Mouse (Mus musculus): Measurements from ENCODE around the gene Trappc2l. TPM values are rescaled to one million over a fixed set of nuclear protein-coding genes. Genes with fewer than 3 reads are reported as not detected.
A peak's percentile ranks its signal among the peaks of the same experiment; 100 is the strongest.

Trappc2l gene
- total RNA-seq, 2 experiments from 2014 or later = 39.9 to 46.1 TPM

DNA sequence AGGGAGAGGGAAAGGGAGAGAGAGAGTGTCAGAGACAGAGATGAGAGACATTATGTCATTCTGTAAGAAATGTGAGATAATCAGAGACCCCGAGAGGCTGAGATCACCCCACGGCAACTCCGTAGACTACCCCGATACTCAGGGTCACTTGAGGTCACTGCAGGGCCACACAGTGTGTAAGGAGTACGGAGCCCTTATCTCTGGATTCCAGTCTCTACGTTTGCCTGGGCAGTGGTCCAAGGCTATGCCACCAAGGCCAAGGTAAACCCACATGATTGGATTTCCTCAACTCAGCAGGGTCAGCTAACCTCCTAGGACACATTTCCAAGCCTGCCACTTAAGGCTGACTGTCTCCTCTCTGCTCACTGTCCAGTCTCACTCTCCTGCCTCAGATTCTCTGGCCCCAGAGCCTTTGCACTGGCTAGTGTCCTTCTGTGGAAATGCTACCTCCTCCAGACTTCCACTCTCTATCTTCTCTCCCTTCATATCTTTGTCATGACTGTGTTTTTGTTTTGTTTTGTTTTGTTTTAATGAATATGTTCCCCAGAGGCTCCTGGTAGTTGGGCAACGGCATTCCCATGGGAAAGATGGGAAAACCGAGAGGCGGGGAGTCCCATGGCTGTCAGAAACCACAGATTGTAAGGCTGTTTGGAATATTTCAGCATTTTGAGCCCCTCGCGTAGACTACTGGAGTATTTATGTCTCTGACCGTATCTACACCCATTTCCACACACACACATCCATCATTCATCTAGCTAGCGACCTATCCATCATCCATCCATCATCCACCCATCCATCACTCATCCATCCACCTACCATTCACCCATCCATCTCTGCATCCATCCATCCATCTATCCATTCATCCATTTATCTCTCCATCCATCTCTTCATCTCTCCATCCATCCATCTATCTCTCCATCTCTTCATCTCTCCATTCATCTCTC, 44.9 kb downstream of the Trappc2l start:
- DNase-seq (ENCODE audit: low spot score) = no peak

DNA sequence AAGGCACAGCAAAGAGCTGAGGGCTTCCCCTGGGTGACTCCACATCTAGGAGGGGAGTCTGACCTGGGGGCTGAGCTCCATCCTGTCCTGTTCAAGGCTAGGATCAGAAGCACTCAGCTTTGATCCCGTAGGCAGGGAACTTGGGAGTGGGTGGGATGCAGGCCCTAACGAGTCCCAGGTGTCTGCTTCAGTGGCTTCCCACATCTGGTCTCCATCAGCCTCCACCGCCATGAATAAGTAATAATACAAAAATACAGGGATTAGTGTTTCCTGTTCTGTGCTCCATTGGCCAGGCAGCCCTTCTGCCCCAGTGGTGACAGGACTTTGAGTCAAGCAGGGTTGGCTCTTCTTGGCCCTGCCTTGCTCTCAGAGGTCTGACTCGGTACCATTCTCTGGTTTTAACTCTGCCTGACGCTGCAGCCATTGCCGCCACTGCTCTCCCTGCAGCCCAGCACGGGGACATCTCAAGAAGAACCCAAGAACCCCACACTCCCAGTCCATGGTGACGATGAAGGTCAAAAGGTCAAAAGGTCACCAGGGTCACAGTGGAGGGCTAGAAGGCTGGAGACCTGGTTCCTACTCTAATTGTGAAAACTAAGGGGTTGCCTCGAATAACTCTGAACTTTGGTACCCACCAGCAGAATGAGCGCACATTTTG, 46.8 kb downstream of the Trappc2l start:
- DNase-seq (ENCODE audit: low spot score) = no peak

DNA sequence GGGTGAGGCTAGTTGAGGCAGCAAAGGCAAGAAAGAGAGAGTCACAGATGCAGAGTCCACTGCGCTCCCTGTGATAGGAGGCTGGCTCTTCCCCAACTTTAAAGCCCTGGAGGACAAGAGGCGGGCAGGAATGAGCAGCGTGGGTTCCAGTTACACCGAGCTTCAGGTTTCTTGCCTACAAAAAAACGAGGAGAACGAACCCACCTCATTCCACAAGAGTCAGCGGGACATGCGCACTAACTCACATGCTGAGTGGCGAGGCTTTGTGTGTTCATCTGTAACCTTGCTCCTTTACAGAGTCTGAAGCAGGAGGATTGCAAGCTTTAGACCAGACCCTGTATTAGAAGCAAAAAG, 47.3 kb downstream of the Trappc2l start:
- no peak for DNase-seq (ENCODE audit: low spot score)

DNA sequence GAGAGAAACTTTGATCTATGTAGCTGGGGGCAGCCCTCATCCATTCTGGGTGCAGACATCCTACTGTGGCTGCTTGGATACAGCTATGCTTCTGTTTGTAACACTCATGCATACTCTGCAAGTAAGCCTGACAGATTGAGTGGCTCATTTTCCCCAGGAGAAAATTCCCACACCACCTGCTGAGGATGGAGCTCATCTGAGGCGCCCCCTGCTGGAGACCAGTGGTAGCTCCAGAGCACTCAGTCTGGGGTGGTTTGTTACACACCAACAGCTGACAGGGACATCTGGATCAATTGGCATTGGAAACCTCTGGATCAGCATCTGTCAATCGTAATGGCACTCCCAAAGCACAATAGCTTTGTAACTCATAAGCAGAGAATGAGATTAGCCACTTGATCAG, 48.6 kb downstream of the Trappc2l start:
- DNase-seq (ENCODE audit: low spot score) = no peak

DNA sequence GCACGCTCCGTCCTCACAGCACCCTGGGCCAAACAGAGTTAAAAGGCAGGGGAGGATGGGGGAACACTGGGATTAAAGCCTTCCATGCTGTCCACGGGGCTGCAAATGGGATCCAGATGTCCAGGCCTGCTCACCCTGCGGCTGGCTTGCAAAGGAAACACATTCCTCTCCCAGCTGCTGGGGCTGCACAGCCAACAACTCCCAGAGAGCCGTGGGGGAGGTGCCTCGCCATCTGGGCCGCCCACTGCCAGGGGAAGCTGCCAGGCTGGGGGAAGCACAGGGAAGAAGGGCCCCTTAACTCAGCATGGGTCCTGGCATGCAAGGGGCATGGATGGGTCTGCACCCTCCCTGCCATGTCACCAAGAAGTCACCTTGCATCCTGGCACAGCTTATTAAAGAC, 49.7 kb downstream of the Trappc2l start:
- DNase-seq (ENCODE audit: low spot score) = peak; percentile 75

DNA sequence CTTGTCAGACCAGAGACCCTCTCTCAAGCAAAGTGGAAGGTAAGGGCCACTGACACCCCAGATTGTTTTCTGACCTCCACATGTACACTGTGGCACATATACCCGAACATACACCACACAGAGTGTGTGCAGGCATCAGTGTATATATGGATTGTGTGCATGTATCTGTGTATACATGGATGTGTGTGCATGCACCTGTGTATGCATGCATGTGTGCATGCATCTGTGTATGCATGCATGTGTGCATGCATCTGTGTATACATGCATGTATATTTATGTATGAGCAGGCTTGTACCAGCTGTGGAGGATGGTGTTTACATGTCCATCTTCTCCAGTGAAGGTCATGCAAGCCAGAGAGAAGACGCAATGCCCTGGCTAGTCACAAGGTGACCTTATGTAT, 50.5 kb downstream of the Trappc2l start:
- DNase-seq (ENCODE audit: low spot score) = no peak

DNA sequence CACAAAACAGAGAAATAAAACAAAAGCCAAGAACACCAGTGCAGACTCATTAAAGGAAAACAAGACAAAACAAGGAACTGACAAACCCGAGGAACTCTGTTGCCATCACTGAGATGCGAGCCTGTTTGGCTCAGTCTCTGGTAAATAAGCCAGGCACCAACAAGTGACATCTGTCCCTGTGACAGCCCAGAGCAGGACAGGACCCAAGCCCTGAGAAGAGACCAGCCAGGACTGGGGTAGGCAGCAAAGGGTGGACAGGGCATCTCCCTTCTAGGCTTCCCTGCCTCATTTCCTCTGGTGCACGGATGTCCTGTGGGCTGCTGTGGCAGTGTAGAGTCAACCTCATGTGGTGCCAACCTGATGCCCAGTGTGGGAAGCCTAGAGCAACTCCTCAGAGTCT, 51.7 kb downstream of the Trappc2l start:
- DNase-seq (ENCODE audit: low spot score) = no peak

GRCm38 (mm10) chr8:122663670-122664069, 52.2 kb downstream of the Trappc2l start:
- no peak for DNase-seq (ENCODE audit: low spot score)

DNA sequence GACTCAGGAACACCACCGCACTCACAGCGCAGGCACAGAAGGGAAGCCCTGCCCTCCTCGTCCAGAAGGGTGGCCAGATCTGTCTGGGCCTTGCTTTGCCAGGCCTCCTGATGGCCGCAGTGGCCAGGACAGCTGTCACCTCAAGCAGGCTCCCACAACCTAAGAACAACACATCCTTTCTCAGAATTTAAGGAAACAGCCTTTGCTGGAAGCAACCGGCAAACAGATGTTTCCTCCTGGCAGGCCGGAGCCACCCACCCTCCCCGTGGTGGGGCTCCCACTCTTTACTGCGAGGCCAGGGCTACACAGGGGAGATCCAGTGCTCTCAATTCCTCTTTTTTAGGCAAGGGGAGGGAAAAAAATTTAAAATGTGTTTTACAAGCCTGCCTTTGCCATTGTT, 53.8 kb downstream of the Trappc2l start:
- peak; percentile 61 for DNase-seq (ENCODE audit: low spot score)

DNA sequence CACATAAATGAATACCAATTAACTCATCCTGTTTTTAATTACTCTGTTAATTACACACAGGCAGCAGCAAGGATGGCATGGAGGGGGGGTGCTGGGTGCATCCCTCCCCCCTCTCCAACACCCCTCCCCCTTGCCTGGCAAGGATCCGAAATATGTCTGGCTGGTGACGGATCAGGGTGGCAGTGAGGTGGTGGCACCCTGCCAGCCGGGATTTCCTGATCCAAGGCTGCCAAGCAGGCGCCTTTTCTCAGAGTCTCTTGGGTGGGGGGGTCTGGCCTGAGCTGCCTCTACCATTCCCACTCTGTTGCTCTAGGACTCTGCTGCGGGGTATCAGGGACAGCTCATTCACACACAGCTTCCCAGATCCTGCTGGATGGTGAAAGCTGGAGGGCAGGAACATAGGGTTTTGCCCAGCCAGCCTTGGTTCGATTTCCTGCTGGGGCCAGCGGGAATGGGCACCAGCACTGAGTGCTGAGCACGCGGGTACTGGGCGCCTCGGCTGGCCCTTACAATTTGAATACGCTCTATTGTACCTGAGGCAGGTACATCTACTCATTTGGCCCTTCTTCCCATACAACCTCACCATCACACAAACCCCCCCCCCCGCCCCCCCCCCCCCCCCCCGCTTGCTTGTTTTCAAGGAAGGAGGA, 54.4 kb downstream of the Trappc2l start:
- DNase-seq (ENCODE audit: low spot score) = no peak

Small RNAs within 50 kb of the gene (microRNA-seq; reads per million reads assigned to microRNA genes)
- not detected for gene Mir6396

Other genes starting within 250 kb of the Trappc2l start
- 10 to 100 TPM; 26.5 to 27.9 TPM for gene Zc3h18, start 235.0 kb upstream of the Trappc2l start, total RNA-seq (2021)
- not detected for gene Il17c, start 189.6 kb upstream of the Trappc2l start, total RNA-seq (2021)
- gene Cyba, start 178.7 kb upstream of the Trappc2l start, total RNA-seq (2021) = 1 to 10 TPM; 4.5 to 8.6 TPM
- 1 to 10 TPM; 3.9 to 5.6 TPM for gene Mvd, start 168.2 kb upstream of the Trappc2l start, total RNA-seq (2021)
- gene Snai3, start 150.9 kb upstream of the Trappc2l start, total RNA-seq (2021) = 10 to 100 TPM in 1 of 2 experiments, 1 to 10 TPM in 1; 5.7 to 14.7 TPM
- gene Rnf166, start 135.6 kb upstream of the Trappc2l start, total RNA-seq (2021) = 10 to 100 TPM; 35.0 to 37.7 TPM
- gene Ctu2, start 135.5 kb upstream of the Trappc2l start, total RNA-seq (2021) = 1 to 10 TPM; 6.3 to 7.6 TPM
- 10 to 100 TPM; 11.5 to 13.2 TPM for gene Piezo1, start 60.3 kb upstream of the Trappc2l start, total RNA-seq (2021)
- gene Cdt1, start 43.6 kb upstream of the Trappc2l start, total RNA-seq (2021) = under 1 TPM; 0.30 to 0.66 TPM
- 10 to 100 TPM; 39.6 to 40.1 TPM for gene Aprt, start 34.7 kb upstream of the Trappc2l start, total RNA-seq (2021)
- 1 to 10 TPM; 1.0 to 1.1 TPM for gene Galns, start 177 bp upstream of the Trappc2l start, total RNA-seq (2021)
- gene Pabpn1l, start 11.1 kb downstream of the Trappc2l start, total RNA-seq (2021) = not detected
- 10 to 100 TPM; 16.1 to 25.9 TPM for gene Cbfa2t3, start 87.5 kb downstream of the Trappc2l start, total RNA-seq (2021)
- 10 to 100 TPM; 12.4 to 12.9 TPM for gene Acsf3, start 163.8 kb downstream of the Trappc2l start, total RNA-seq (2021)
- 10 to 100 TPM; 16.2 to 20.5 TPM for gene Cdh15, start 236.3 kb downstream of the Trappc2l start, total RNA-seq (2021)